Mouse (Mus musculus) NIH3T3 (cell line): Measurements from ENCODE around the gene Gp5.
"Not testable (repeated sequence)": the region's sequence is repeated elsewhere in the genome, so short reads cannot be mapped to it uniquely, and the experiment has no call there.

ENCODE experiments used
- DNase-seq: peaks from one replicate; pipeline ENCODE4 v3.0.0-alpha.2; 2012; ENCODE audit warnings: low read depth

The Gp5 gene

DNA sequence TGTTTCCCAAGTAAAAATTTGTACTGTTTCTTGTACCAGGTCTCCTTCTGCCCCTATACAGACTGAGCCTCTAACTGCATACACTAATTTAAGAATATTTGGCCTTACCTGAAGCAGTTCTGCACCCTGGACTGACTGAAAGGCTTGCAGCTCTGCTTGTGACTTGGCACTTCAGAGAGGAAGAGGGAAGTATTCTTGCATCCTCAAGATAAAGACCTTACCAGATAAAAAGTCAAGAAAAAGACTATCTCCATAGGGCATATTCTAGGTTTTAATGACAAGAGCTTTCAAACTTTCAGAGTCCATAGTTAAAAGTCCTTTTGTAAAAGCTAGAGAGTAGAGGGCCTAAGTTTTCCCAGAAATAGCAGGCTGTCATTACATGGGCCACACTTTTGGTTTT is at the start of gene Gp5:
Gene Gp5, minus strand, starts transcription at position 133 of the 400 bp plus-strand sequence.
- DNase-seq, result no peak

DNA sequence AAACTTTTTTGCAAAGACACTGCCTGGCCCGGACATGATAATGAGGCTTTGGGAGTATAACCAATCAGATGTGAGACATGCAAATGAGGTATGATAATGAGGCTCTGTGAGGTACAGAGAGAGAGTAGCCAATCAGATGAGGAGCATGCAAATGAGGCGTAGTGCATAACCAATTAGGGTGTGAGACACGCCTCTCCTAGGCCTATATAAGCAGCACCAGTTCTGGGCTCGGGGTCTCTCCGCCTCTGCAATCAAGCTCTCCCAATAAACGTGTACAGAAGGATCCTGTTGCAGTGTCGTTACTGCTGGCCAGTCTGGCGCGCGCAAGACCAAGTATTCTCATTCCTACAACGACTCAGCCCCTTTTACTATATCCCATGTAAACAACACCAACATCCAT is 42.9 kb upstream of the Gp5 start:
- not testable (repeated sequence) for DNase-seq

DNA sequence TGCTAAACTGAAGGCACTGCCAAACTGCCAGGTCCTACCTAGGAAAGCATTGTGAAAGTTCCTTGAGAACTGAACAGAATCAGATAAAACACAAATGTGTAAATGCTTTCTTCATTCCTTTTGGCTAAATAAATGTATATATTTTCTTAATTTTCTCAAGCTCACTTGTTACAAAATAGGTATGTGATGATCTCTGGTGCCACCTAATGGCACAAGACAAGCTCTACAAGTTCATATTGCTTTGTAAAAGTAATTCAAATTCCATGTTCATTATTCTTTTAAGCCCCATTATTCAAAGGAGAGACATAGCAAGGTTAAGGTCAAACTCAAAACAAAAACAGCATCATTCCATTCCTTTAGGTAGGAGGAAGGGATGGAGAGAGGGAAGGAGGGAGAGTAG is 3.7 kb upstream of the Gp5 start:
- DNase-seq, result peak; percentile 80

DNA sequence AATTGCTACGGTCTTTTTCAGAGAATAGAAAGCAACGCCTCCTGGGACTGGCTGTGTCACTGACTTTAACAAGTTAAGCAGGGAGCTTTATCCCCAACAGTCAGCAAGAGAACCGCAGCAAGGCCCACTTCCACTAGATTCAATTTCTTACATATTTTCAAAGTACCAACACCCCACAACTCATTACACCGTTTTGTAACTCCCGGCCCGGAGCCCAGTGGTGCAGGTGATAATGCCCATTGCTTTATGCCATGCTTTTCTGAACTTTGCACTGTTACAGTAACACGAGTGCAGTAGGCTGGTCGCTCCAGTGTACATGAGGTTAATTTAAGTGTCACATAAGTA is 436 bp downstream of the Gp5 start:
- DNase-seq, result no peak

DNA sequence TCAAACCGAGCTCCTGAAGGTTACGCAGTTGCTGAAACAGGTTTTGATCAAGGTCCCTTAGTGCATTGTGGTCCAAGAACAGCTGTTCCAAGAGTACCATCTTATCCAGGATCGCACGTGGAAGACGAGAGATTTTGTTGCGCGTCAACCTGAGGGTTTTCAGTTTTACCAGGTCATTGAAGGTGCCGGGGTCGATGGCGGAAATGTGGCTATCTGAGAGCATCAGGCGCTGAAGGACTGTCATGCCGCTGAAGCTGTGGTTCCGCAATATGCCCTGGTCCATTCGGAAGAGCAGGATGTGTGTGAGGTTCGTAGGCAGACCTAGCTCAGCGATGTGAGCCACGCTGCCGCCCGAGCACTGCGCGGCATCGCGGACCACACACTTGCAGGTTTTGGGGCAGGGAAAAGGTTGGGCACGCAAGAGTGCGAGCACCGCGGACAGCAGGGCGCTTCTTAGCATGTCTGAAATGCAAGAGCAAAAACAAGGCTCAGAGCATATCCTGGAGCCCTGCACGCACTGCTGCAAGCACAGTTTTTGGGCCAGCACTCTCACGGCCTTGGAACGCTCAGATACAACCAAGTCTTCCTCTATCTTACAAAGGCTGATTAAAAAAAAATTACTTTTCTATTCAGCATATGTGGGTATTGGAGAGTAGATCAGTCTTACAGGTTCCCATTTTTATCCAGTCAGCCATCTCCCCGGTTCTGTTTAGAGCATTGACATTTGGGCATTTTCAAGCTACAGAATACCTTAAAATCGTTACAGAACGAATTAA is 996 bp downstream of the Gp5 start:
- DNase-seq, result no peak

DNA sequence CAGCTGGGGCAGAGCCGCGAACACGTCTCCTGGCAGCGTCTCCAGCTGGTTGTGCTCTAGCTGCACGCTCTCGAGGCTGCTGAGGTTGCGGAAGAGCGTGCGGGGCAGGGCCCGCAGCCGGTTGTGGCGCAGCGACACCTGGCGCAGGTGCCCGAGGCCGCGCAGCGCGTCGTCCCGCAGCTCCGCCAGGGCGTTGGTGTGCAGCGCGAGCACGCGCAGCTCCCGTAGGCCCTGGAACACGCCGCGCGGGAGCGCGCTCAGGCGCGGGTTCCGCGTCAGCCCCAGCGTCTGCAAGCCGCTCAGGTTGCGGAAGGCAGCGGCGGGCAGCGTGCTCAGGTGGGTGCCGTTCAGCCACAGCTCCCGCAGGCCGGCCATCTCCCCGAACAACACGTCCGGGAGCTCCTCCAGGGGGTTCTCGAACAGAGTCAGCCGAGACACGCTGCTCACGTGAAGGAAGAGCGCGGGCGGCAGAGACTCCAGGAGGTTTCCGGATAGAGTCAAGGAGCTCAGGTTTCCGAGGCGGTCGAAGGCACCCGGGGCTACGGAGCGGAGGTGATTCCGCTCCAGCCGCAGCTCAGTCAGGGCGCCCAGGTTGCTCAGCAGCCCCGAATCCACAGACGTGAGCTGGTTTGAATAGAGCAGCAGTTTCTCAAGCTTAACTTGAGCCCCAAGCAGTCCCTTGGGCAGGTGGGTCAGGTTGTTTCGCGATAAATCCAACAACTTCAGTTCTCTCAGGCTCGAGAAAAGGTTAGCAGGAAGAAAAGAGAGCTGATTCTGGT is 1.8 kb downstream of the Gp5 start:
- DNase-seq, result no peak

DNA sequence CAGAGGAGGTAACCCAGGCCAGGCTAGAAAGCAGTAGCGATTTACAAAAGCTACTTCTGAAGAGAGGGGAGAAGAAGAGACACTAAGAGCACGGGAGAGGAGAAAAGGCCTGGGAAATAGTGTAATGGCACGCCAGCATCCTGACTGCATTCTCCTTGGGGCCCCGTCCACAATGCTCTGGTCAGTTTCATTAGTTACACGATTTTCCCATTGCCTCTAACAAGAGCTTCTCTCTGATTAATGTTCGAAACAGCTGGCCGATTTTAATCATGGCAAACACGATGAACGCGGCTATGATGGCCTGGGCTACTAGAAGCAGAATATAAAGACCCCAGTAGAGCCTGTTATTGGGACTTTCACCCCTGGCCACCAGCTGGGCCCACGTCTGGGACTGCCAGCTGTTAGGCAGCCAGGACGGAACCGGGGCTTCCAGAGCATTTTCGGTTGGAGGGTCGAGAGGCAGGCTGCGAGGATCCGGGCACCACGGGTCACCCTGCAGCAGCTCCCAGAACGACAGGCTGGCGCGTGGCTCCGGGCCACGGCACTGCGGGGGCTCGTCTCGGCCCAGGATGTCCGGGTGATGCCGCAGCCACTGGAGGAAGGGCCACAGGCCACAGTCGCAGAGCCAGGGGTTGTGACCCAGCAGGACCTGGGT is 2.5 kb downstream of the Gp5 start:
- DNase-seq, result no peak

DNA sequence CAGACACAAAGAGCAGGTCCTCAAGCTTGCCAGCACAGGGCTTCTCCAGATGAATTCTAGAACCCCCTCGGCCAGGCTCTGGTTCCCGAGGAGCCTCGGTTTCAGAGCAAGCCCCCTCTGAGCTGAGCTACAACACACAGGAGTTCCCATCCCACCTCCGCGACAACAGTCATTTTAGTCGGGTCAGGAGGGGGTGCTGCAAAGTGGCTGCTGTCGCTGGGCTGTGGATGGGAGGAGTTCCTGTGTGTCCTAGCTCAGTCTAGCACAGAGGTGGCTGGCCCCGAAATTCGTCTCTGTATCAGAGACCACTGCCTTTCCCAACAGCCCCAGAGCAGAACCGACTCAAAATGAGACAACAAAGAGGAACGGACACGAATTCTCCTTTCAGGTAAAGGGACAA is 3.3 kb downstream of the Gp5 start:
- no peak for DNase-seq

DNA sequence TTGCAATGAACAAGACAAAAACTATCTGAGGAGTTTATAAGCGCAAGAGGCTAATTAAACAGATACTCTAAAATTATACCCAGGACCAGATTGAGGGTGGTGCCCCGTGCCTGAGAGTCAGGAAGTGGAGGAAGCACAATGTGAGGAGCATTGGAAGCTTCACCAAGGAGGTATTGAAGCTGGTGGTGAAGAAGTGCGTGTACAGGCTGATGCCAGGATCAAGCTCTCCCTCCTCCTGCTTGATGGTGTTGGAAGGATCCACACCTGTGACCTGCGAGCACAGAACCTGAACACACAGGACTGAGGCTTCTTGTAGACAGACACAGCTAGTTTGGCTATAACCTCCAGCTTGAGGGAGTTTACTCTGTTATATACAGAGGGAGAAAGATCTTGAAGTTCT is 4.5 kb downstream of the Gp5 start:
- DNase-seq, result no peak

DNA sequence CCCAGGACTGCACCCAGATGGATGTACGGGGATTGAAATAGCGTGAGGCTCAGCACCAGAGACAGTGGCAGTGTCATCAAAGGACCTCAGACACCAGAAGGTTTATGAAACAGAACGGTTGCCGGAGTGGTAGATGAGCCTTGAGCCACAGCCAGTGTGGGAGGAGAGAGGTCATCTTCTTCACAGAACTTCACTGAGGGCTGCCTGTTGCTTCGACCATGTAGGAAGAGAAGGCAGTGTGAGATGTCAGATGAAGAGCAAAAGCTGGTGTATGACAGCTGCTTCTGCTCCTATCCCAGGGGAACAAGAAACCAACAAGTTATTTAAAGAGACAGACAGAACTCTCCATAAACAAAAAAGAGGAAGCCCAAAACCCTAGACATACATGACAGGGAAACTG is 6.3 kb downstream of the Gp5 start:
- no peak for DNase-seq

DNA sequence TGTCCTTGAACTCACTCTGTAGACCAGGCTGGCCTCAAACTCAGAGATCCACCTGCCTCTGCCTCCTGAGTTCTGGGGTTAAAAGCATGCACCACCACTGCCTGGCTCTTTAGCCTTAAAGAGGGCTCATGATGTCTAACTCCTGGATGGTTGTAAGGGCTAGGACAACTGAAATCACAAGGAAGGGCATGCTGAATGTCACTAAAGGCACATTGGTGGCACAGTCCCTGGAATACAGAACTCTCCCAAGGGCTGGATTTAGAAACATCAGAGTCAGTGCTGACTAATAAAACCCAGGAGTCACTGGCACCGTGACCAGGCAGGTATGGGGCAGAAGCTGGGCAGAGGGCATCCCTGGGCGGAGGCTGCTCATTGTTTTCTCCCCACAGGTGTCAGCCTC is 7.2 kb downstream of the Gp5 start:
- DNase-seq, result no peak

DNA sequence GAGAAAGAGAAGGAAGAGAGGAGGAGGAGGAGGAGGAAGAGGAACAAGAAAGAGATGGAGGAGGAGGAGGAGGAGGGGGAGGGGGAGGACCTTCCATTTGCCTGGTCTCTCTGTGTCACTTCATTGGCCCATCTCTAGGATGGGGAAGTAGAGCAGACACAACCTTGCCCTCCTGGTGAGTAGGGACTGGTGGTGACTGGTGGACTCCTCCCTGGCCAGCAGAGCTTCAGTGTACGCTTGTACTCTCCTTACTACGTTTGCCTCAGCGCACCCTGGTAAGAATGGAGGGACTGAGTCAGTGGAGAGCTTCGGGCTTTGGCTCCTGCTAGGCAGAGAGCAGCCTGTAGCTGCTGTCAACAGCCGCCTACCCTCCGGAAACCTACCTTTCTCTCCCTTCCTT is 7.9 kb downstream of the Gp5 start:
- DNase-seq, result no peak

DNA sequence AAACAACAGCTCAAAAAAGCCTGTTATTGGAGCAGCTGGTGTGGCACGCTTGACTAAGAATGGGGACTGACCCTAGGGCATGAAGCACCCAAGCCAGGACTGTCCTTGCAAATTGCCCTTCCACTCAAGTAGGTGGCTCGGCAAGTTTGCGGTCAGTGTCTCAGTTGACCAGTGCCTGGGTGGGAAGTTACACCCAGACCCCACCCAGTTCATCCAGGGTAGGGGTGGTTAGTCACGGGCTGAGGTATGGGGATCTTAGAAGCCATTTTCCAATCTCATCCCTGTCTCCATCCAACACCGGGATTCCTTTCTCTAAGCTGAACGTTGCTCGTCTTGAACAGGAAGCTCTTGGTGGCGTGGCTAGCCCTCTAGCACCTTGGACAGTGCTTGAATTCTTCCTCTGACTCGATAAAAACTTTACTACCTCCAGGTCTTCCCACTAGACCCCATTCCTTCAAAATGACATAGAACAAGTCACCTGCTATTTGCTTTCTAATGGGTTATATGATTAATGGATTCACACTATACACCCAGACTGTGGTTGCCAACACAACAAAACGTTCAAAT is 10.8 kb downstream of the Gp5 start:
- DNase-seq, result peak; percentile 42

DNA sequence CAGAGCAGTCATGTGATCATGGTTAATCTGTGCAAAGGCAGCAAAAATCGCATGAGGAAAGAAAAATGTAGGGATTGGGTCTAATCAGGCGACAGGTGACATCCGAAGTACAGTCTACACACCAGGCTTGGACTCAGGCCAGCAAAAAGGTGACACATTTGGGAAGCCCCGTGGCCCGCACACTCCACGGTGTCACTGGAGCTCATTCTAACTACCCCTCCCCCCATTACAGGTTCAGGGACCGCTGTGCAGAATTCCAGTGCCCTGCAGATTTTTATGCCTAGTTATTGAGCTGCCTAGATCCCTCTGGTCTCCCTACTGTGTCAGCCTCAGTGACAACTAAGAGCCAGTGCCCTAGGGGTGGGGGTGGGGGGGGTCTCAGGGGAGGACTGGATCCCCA is 13.1 kb downstream of the Gp5 start:
- DNase-seq, result no peak

DNA sequence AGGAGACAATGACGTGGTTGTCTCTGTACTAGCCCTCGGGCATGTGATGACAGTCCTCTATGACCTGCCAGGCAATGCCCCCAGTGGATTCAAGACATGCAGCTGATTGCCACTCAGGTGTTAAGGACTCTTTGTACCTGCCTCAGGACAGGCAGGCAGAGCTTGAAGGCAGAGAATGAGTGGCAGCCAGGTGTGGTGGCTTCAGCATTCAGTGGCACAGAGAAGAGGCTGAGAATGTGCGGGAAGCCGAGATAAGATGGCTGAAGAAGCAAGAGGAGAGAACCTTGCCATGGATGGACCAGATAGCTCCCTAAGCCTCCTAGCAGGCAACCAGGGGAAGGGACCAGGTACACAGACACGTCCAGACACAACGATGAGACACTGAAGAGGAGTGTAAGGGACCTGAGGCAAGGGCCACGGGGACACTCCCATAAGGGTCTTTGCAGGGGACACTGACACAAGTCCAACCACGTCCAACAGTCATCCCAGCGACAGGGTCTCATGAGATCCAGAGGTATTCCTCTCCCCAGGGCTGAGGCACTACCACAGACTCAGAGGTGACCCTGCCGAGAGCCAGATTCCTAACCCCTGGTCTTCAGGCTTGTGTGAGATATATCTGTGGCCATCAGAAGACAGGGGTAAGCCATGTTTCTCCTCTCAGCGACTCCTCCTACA is 13.8 kb downstream of the Gp5 start:
- DNase-seq, result no peak

DNA sequence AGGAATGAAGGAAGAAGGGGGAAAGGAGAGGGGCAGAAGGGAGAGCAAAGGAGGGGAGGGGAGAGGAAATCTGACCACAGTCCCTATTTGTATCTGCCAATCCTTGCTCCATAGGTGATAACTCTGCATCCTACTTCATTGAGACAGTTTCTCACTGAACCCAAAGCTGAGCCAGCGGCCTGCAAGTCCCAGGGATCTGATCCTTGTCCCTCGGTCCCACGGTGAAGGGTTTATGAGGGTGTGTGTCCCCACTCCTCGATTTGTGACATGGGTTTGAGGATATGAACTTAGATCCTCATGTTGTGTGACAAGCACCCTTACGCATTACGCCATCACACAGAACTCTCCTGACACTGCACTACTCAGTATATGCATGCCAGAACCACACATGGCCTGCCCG is 15.5 kb downstream of the Gp5 start:
- no peak for DNase-seq

DNA sequence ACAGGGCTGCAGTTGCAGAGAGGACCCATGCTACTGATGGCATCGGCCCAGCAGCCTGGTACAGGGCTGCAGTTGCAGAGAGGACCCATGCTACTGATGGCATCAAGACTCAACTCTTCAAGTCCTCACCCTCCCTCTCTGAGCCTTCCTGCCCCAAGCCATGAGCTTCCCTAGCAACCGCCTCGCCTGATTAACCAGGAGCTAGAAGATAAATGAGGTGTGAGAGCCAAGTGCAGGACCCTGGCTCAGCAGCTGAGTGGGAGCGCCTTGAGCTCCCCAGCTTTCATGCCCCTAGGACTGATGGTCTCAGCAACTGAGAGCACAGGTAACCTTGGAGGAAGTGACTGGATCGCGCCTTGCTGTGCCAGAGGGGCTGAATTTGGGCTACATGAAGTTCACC is 20.1 kb downstream of the Gp5 start:
- no peak for DNase-seq

DNA sequence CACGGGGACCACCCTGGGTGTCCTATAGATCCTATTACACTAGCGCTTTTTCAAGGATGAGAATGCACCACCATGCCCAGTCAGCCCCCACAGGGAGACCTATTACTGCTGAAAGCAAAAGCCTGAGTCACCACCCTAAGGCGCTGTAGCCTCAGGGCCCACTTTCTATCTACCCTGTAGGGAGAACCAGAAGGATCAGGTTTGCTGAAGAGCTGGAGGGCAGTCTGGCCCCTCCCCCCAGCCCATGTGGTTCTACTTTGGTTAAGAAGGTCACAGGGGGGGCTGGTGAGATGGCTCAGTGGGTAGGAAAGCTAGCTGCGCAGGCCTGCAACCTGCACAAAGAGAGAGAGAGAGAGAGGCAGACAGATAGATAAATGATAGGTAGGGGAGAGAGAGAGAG is 24.9 kb downstream of the Gp5 start:
- DNase-seq, result peak; percentile 85

DNA sequence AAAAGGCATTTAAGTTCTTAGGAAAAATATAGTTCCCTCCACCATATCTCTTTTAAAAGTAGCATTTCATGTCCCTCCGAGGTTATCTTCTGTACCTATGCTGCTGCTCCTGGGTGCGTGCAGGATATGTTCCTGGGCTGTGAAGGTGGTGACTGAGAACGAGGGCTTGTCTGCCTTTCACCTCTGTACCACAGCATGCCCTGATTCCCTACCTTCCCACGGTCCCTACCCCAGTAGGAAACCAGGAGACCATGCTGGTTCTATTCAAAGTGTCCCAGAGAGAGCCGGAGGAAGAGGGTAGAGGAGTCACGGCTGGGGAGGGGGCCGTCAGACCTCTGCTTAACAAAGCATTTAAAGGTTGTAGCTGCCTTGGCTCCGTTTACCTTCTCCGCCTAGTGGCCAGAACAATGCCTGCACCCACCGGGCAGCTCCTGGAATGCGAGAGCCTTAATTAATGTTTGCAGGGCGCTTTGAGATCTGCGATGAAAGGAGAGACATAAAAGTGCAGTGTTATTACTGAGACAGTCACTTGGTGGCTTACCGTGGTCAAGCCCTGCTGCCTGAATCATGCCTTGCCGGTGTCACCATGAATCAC is 26.7 kb downstream of the Gp5 start:
- peak; percentile 60 for DNase-seq

DNA sequence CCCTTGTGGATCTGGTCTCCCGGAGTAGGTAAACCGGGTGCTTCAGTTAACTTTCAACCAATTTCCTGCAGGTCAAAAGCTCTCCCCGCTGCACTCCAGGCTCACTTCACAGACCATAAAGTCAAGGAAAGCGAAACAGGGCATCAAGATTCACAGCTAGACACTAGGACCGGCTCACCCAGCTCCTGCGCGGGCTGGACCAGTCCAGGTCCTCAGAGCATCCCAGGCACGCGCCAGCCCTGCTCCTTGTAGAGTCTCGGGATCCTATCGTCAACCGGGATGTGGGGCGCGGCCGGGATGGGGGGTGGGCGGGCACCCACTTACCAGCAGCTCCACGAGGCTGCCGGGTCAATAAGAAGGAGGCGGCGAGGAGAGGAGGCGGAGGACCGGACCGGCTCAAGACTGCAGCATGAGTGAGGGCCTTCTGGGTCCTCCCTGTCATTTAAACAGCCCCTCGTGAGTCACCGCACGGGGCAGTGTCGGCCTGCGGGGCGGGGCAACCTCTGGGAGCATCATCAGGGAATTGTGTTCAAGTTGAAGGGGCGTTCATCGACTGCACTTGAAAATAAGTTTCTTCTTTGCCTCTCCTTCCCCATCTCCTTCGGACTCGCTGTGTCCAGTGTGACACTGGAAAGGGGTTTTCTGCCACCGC is 27.6 kb downstream of the Gp5 start, which contains the start of gene Lrrc15:
Gene Lrrc15, minus strand, starts transcription at position 413 of the 652 bp plus-strand sequence.
- no peak for DNase-seq

DNA sequence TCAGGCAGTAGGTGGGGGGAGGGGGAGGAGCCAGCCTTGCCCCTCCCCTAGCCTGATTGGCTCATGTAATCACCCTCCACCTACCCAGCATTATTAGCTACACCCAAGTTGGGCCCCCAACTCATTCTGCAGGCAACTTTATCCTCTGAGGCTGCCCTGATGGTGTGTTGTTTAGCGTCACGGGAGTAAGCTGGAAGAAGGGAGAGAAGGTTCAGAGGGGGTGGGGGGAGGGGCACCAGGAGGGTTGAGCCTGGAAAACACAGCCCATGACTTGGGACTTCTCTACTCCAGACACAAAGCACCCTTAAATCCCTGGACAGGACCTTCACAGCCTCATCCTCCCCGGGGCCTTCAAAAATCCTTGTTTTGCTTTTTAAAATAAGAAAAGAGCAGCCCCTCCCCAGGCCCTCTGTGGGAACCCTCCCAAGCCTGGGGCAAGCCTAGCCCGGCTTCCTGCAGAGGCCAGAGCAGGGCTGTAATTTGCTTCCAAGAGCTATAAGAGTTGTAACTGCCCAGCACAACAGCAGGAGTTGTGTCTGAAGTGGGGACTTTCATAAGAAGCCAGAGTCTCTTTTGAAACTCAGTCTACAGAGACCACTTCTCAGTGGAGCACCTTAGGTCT is 29.8 kb downstream of the Gp5 start:
- DNase-seq, result peak; percentile 31
